8 mouse cellular contexts compared by ENCODE assay signal in the genomic region with DNA sequence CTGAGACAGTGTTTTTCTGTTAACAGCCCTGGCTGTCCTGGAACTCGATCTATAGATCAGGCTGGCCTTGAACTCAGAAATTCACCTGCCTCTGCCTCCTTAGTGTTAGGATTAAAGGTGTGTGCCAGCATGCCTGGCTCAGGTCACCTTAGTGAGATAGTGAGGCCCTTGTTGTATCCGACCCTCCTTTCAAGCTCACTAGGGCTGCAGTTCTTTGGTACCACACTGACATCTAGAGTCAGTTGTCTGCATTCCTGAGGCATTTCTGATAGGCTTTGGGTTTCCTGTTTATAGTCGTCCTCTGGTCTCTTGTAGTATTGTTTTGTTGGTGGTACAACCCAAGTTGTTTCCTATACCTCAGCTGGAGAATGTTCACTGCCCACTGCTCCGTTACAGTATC. TPM values are rescaled to one million over a fixed set of nuclear protein-coding genes. Genes with fewer than 3 reads are reported as not detected.
DNase-seq lines count a peak whose midpoint lies in the region; ATAC-seq and TF ChIP-seq lines count a peak whose summit lies in the region.

No protein-coding gene starts in this region.

- H3K4me3 ChIP-seq in liver, embryonic 14.5 days (ENCODE audit: insufficient read depth in 1 of 2, low read depth in 2 of 2, low read length in 2 of 2): no peak overlapping the region
- H3K4me3 ChIP-seq in liver, embryonic 12.5 days: no peak overlapping the region
- no peak overlapping the region for H3K4me3 ChIP-seq in limb, embryonic 10.5 days

- TF ChIP-seq EP300 in liver, embryonic 14.5 days (IDR thresholded peaks at IDR 0.05; ENCODE audit: low read depth): no peak

- peak; percentile 42 for TF ChIP-seq CTCF in liver, embryonic 14.5 days (IDR thresholded peaks at IDR 0.05; ENCODE audit: low read depth)

- no peak overlapping the region for H3K27ac ChIP-seq in liver, embryonic 14.5 days
- no peak overlapping the region for H3K27ac ChIP-seq in liver, embryonic 12.5 days
- H3K27ac ChIP-seq in limb, embryonic 10.5 days: no peak overlapping the region

- no peaks in the 10 kb centered on the region for H3K36me3 ChIP-seq in liver, embryonic 14.5 days (replicated peaks; ENCODE audit: control insufficient read depth, insufficient read depth, low read depth)
- peaks cover 40% of the 10 kb centered on the region for H3K36me3 ChIP-seq in liver, embryonic 12.5 days
- 0 out of 2 replicates have a peak, but pooled peaks cover 2% of the 10 kb centered on the region for H3K36me3 ChIP-seq in splenic B cell, adult 2 months (ENCODE audit: control insufficient read depth, insufficient read depth, low read length, poor library complexity, severe bottlenecking)
- H3K36me3 ChIP-seq in limb, embryonic 10.5 days: peaks cover 78% of the 10 kb centered on the region

- no peaks in the 10 kb centered on the region for H3K27me3 ChIP-seq in liver, embryonic 14.5 days (ENCODE audit: control insufficient read depth, insufficient read depth, low read length)
- no peaks in the 10 kb centered on the region for H3K27me3 ChIP-seq in liver, embryonic 12.5 days (replicated peaks)
- no peaks in the 10 kb centered on the region for H3K27me3 ChIP-seq in splenic B cell, adult 2 months (ENCODE audit: control insufficient read depth, insufficient read depth, low read length, poor library complexity, severe bottlenecking)
- no peaks in the 10 kb centered on the region for H3K27me3 ChIP-seq in limb, embryonic 10.5 days (ENCODE audit: low read depth, poor library complexity, severe bottlenecking)

- no peak overlapping the region for H3K9ac ChIP-seq in liver, embryonic 14.5 days (replicated peaks)
- H3K9ac ChIP-seq in liver, embryonic 12.5 days: no peak overlapping the region; the same call in 1 of the 2 replicates

- no peak overlapping the region for H3K4me2 ChIP-seq in liver, embryonic 14.5 days (ENCODE audit: low read depth)
- H3K4me2 ChIP-seq in liver, embryonic 12.5 days: no peak overlapping the region

- H3K4me1 ChIP-seq in liver, embryonic 14.5 days (replicated peaks; ENCODE audit: control insufficient read depth in 2 of 2, insufficient read depth in 2 of 2, low read length in 1 of 2): no peaks in the 10 kb centered on the region
- H3K4me1 ChIP-seq in liver, embryonic 12.5 days: no peaks in the 10 kb centered on the region
- no peaks in the 10 kb centered on the region for H3K4me1 ChIP-seq in limb, embryonic 10.5 days

- no peak for ATAC-seq in liver, embryonic 14.5 days (ENCODE audit: insufficient read depth)
- ATAC-seq in liver, embryonic 12.5 days: no peak

- no peaks in the 10 kb centered on the region for H3K9me3 ChIP-seq in liver, embryonic 14.5 days (ENCODE audit: control insufficient read depth, low read length)
- no peaks in the 10 kb centered on the region for H3K9me3 ChIP-seq in liver, embryonic 12.5 days (replicated peaks)
- no peaks in the 10 kb centered on the region for H3K9me3 ChIP-seq in limb, embryonic 10.5 days (replicated peaks)

- 47% methylated on average over 4 of the region's 4 CpGs for WGBS in liver, embryonic 14.5 days (ENCODE audit: insufficient replicate concordance)
- 52% methylated on average over 4 of the region's 4 CpGs for WGBS in liver, embryonic 12.5 days (ENCODE audit: insufficient replicate concordance)
- WGBS in limb, embryonic 10.5 days: 74% methylated on average over 4 of the region's 4 CpGs

- peak; percentile 41 to 50 for DNase-seq in cerebellum, postnatal 10 days
- no peak for DNase-seq in cerebellum, adult 11-12 months
- DNase-seq in liver, embryonic 14.5 days (ENCODE audit: low read depth in 3 of 3, low spot score in 3 of 3): no peak
- DNase-seq in induced T-regulatory cell, adult 2 months (ENCODE audit: low read depth): peak; percentile 55
- peak; percentile 36 for DNase-seq in splenic B cell, adult 2 months (ENCODE audit: low read depth, low spot score)
- DNase-seq in limb, embryonic 10.5 days (ENCODE audit: low spot score): no peak
- no peak for DNase-seq in urinary bladder, adult 2 months (ENCODE audit: low spot score)

RNA-seq across cellular contexts. Expression of gene Igsf6, which starts 10.1 kb away (rescaled TPM):
- 3.3 and 4.7 TPM in 2 replicates for polyA plus RNA-seq in liver, embryonic 14.5 days (2012; rRNA removed)
- polyA plus RNA-seq in liver, embryonic 14.5 days (2014; fragmentation: Nextera tagmentation; extraction: Ambion mirVana): 5.8 and 7.2 TPM in 2 replicates
- polyA plus RNA-seq in liver, embryonic 12.5 days (2016; fragmentation: Nextera tagmentation; extraction: Ambion mirVana): 6.6 and 7.6 TPM in 2 replicates
- polyA plus RNA-seq in limb, embryonic 10.5 days (2016; fragmentation: Nextera tagmentation; extraction: Ambion mirVana): 0.65 and 1.1 TPM in 2 replicates
- 2.5 and 2.9 TPM in 2 replicates for polyA plus RNA-seq in urinary bladder, adult 2 months (2012; rRNA removed)

RNA-seq across cellular contexts. Expression of gene Otoa, which starts 17.1 kb away (rescaled TPM):
- 0.01 and 0.03 TPM in 2 replicates for polyA plus RNA-seq in liver, embryonic 14.5 days (2012; rRNA removed)
- 0.09 TPM in 1 of 2 replicates, not detected in the other for polyA plus RNA-seq in liver, embryonic 14.5 days (2014; fragmentation: Nextera tagmentation; extraction: Ambion mirVana)
- 0.06 TPM in 1 of 2 replicates, not detected in the other for polyA plus RNA-seq in liver, embryonic 12.5 days (2016; fragmentation: Nextera tagmentation; extraction: Ambion mirVana)
- polyA plus RNA-seq in limb, embryonic 10.5 days (2016; fragmentation: Nextera tagmentation; extraction: Ambion mirVana): not detected in 2 replicates
- polyA plus RNA-seq in urinary bladder, adult 2 months (2012; rRNA removed): 0.07 and 0.29 TPM in 2 replicates

RNA-seq across cellular contexts. Expression of gene Mettl9, which starts 30.1 kb away (rescaled TPM):
- polyA plus RNA-seq in liver, embryonic 14.5 days (2012; rRNA removed): 12.2 and 18.5 TPM in 2 replicates
- polyA plus RNA-seq in liver, embryonic 14.5 days (2014; fragmentation: Nextera tagmentation; extraction: Ambion mirVana): 45.3 and 49.1 TPM in 2 replicates
- 71.8 and 73.5 TPM in 2 replicates for polyA plus RNA-seq in liver, embryonic 12.5 days (2016; fragmentation: Nextera tagmentation; extraction: Ambion mirVana)
- polyA plus RNA-seq in limb, embryonic 10.5 days (2016; fragmentation: Nextera tagmentation; extraction: Ambion mirVana): 205 and 223 TPM in 2 replicates
- 45.5 and 48.2 TPM in 2 replicates for polyA plus RNA-seq in urinary bladder, adult 2 months (2012; rRNA removed)

Comparison
In these comparisons a context has a peak if more than half of its experiments do, and no peak if none do; other contexts are left out.
1. DNase-seq: peak in cerebellum, postnatal 10 days (2 of 2), induced T-regulatory cell, adult 2 months (single experiment) and splenic B cell, adult 2 months (single experiment); none in cerebellum, adult 11-12 months (single experiment), liver, embryonic 14.5 days (0 of 3), limb, embryonic 10.5 days (single experiment) and urinary bladder, adult 2 months (single experiment).